Mouse (Mus musculus): Measurements from ENCODE around the gene Gm11444. TPM values are rescaled to one million over a fixed set of nuclear protein-coding genes. Genes with fewer than 3 reads are reported as not detected.

The Gm11444 gene
- polyA plus RNA-seq, 1 experiment = not detected

DNA sequence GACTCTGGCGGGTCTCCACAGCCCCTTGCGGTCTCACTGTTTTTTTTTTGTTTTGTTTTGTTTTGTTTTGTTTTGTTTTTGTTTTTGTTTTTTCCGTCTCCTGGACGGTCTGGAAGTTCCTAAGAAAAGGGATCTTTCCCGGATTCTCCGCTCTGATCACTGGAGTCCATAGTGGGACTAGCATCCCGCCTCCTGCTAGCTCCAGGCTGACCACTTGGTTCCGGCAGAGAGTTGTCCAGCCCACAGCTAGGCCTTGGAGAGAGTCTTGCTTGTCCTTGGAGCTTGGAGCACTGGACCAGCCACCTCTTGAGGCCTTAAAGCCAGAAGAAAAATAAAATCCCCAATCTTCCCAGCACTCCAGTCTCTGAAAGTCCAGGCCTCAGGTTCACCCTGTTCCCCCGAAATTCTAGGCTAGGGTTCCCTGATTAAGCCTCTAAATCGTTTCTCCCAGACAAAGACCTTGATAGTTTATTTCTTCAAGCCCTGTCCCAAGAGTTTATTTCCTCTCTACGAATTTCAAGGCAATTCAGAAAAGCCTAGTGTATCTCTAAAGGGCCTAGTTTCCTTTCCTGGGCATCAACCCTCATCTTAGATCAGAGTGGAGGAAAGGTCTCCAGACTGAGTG lies 16.3 kb downstream of the Gm11444 start:
- TF ChIP-seq CTCF (IDR thresholded peaks at IDR 0.05; ENCODE audit: insufficient read depth, low read depth, low read length) (no peak), POLR2A (IDR thresholded peaks at IDR 0.05; ENCODE audit: insufficient read depth, low read depth, low read length) (no peak)
- peaks cover 14% of the 10 kb centered on the region; the same call in 1 of the 2 replicates for H3K4me1 ChIP-seq (ENCODE audit: control insufficient read depth, insufficient read depth, low read length)
- H3K4me3 ChIP-seq (ENCODE audit: insufficient read depth, low read depth, low read length) = no peak overlapping the region
- no peak overlapping the region for H3K27ac ChIP-seq (ENCODE audit: insufficient read depth, low read depth, low read length)
- WGBS = 18% methylated on average over 11 of the region's 11 CpGs

- Histone ChIP-seq H3K4me3 (ENCODE audit: insufficient read depth, low read depth, low read length) (peak overlapping the region; percentile 27; the same call in 1 of the 2 replicates), H3K4me1 (ENCODE audit: control insufficient read depth, insufficient read depth, low read length) (peaks cover 14% of the 10 kb centered on the region; the same call in 1 of the 2 replicates), H3K27ac (ENCODE audit: insufficient read depth, low read depth, low read length) (no peak overlapping the region)
- WGBS = 1% methylated on average over 54 of the region's 54 CpGs
- TF ChIP-seq POLR2A (IDR thresholded peaks at IDR 0.05; ENCODE audit: insufficient read depth, low read depth, low read length) (no peak), CTCF (IDR thresholded peaks at IDR 0.05; ENCODE audit: insufficient read depth, low read depth, low read length) (no peak)
Measured at GRCm38 (mm10) chr11:85833081-85833521, 17.0 kb downstream of the Gm11444 start.

GRCm38 (mm10) chr11:85832231-85832924 lies 17.8 kb downstream of the Gm11444 start, which contains the start of gene Tbx2:
Gene Tbx2 (plus strand): TSS chr11:85832551.
- no peak for TF ChIP-seq POLR2A (IDR thresholded peaks at IDR 0.05; ENCODE audit: insufficient read depth, low read depth, low read length)
- TF ChIP-seq CTCF (IDR thresholded peaks at IDR 0.05; ENCODE audit: insufficient read depth, low read depth, low read length) = no peak
- 2% methylated on average over 52 of the region's 52 CpGs for WGBS
- peak within 1 kb of the TSS; percentile 27; the same call in 1 of the 2 replicates for H3K4me3 ChIP-seq (ENCODE audit: insufficient read depth, low read depth, low read length)
- 0 out of 2 replicates have a peak, but pooled peaks cover 9% of the 10 kb centered on the region for H3K4me1 ChIP-seq (ENCODE audit: control insufficient read depth, insufficient read depth, low read length)
- no peak within 1 kb of the TSS for H3K27ac ChIP-seq (ENCODE audit: insufficient read depth, low read depth, low read length)

DNA sequence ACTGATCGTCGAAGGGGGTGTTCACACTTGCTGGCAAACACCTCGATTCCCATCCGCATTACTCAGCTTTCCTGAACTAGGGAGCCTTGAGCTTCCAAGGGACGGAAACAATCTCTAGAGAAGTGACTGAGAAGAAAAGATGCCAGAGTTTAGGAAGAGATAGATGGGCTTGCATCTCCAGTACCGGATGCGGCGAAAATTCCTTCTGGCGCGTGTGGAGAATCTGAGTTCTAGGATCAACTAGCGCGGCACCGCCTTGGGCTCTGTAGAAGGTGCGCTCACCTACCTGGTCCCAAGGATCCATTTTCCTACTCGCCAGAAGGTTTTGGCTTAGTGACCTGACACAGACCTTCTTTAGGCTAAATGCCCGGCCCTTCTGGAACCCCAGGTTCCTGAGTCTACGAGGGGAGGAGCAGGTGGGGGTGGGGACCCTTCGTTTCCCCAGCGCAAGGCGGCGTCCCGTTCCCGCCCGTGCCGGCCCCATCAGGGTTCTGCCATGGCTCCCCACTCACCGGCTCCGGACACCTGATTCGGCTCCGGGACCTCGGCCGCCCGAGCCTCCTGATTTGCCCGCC lies 18.4 kb downstream of the Gm11444 start:
- Histone ChIP-seq H3K4me1 (ENCODE audit: control insufficient read depth, insufficient read depth, low read length) (0 out of 2 replicates have a peak, but pooled peaks cover 9% of the 10 kb centered on the region), H3K27ac (ENCODE audit: insufficient read depth, low read depth, low read length) (no peak overlapping the region), H3K4me3 (ENCODE audit: insufficient read depth, low read depth, low read length) (0 out of 2 replicates have a peak overlapping the region, but pooled peaks have one; percentile 5)
- no peak for TF ChIP-seq POLR2A (IDR thresholded peaks at IDR 0.05; ENCODE audit: insufficient read depth, low read depth, low read length)
- TF ChIP-seq CTCF (IDR thresholded peaks at IDR 0.05; ENCODE audit: insufficient read depth, low read depth, low read length) = no peak
- 4% methylated on average over 33 of the region's 33 CpGs for WGBS

GRCm38 (mm10) chr11:85830901-85831341 lies 19.2 kb downstream of the Gm11444 start:
- 0 out of 2 replicates have a peak, but pooled peaks cover 9% of the 10 kb centered on the region for H3K4me1 ChIP-seq (ENCODE audit: control insufficient read depth, insufficient read depth, low read length)
- no peak overlapping the region for H3K27ac ChIP-seq (ENCODE audit: insufficient read depth, low read depth, low read length)
- 19% methylated on average over 17 of the region's 17 CpGs for WGBS
- H3K4me3 ChIP-seq (ENCODE audit: insufficient read depth, low read depth, low read length) = no peak overlapping the region
- no peak for TF ChIP-seq POLR2A (IDR thresholded peaks at IDR 0.05; ENCODE audit: insufficient read depth, low read depth, low read length)
- no peak for TF ChIP-seq CTCF (IDR thresholded peaks at IDR 0.05; ENCODE audit: insufficient read depth, low read depth, low read length)

DNA sequence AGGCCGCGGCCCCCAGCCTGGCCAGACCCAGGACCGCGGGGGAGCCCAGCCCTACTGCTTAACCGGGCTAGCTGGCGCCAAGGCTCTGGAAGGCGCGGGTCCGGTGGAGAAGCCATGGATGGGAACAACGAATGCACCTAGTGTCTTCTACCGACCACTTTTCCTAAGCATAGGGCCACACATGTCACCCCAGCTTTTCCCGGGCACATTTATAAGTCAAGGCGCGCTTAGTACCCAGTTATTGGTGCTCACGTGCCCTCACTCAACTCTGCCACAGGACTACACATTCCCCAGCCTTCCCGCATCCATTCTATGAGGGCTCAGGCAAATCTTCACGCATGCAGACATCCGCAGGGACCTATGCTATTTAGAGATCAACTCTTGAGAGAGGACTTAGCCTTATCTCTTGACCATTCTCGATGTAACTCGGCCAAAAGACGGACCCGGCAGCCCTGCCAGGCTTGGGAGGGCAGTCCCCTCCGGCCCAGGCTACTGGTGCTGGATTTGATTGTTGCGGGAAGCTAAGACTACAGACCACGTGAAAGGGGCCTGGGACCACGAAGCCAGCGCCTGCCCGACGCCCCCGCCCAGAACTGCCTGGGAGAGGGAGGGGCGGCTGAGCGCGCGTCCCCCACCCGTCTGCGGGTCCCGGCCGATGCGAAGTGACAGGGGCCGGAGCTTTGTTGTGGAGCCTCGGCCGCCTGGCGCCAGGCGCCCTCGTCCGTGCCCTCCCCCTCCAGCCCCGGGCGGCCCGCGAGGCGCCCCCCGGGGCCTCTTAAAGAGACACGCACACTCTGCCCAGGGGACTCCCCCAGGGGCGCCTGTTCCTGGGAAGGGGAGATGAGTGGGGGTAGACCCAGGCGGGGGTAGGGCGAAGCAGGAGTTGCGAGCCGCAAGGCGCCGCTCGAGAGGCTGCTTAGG lies 20.4 kb downstream of the Gm11444 start:
- TF ChIP-seq CTCF (IDR thresholded peaks at IDR 0.05; ENCODE audit: insufficient read depth, low read depth, low read length) (no peak), POLR2A (IDR thresholded peaks at IDR 0.05; ENCODE audit: insufficient read depth, low read depth, low read length) (no peak)
- Histone ChIP-seq H3K27ac (ENCODE audit: insufficient read depth, low read depth, low read length) (no peak overlapping the region), H3K4me3 (ENCODE audit: insufficient read depth, low read depth, low read length) (no peak overlapping the region), H3K4me1 (ENCODE audit: control insufficient read depth, insufficient read depth, low read length) (0 out of 2 replicates have a peak, but pooled peaks cover 9% of the 10 kb centered on the region)
- WGBS = 5% methylated on average over 61 of the region's 61 CpGs

DNA sequence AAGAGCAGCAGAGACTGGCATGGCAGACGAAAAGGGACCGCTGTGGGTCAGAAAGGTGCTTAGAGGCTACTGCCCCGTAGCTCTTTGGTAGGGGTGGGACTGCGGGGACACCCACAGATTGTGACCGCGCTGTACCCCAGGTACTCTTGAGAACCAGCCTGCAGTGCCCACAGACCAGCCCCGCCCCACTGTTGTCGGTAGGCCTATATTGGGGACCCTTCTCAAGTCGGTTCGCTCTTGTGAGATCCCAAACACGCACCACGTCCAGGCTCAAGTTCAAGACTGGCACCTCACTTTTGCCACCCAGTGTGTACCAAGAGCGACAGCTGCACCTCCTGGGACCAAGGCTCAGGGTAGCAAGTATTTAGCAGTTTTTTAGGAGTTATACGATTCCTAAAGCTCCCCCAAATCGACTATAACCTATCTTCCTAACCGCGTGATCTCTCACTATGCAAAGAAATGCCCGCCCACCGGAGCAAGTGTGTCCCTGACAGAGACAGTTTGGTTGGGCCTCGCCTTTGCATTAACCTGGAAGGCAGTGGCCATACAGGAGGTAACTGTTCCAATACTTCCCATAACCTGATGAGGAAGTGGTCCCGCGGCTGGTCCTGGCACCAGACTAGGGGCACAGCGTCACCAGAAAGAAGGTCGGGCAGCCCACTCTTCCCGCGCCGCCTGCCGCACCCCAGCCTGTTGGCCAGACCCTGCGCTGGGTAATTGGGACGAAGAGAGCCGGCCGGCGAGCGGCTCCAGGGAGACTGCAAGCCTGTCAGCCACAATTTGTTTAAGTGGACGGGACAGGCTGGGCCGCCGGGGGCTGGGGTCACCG lies 21.2 kb downstream of the Gm11444 start:
- Histone ChIP-seq H3K27ac (ENCODE audit: insufficient read depth, low read depth, low read length) (no peak overlapping the region), H3K4me1 (ENCODE audit: control insufficient read depth, insufficient read depth, low read length) (0 out of 2 replicates have a peak, but pooled peaks cover 9% of the 10 kb centered on the region), H3K4me3 (ENCODE audit: insufficient read depth, low read depth, low read length) (no peak overlapping the region)
- 39% methylated on average over 38 of the region's 38 CpGs for WGBS
- TF ChIP-seq CTCF (IDR thresholded peaks at IDR 0.05; ENCODE audit: insufficient read depth, low read depth, low read length) (no peak), POLR2A (IDR thresholded peaks at IDR 0.05; ENCODE audit: insufficient read depth, low read depth, low read length) (no peak)

All from olfactory bulb, adult 2 months (tissue).